Mouse (Mus musculus) intestine, postnatal 0 days (tissue): Measurements from ENCODE around the gene Chd5. TPM values are rescaled to one million over a fixed set of nuclear protein-coding genes. Genes with fewer than 3 reads are reported as not detected.

Source experiments
- ATAC-seq: fragments of 200-750 bp; cut with Nextera tagmentation; 2 replicates; pipeline ENCODE4 v1.8.0; 2017; ENCODE audit warnings: mild to moderate bottlenecking, moderate TSS enrichment, moderate library complexity
- H3K27ac ChIP-seq: fragments of 300-500 bp; sonication (generic); 2 replicates; pipeline ENCODE4 v1.5.1; 2014; ENCODE audit warnings: mild to moderate bottlenecking, low read depth, low read length, moderate library complexity
- H3K27me3 ChIP-seq: fragments of 300-500 bp; sonication (generic); replicated peaks from 2 replicates; pipeline ENCODE4 v1.6.1; 2014; ENCODE audit warnings: low read length, mixed read lengths; ENCODE audit not compliant: control insufficient read depth, insufficient read depth
- H3K36me3 ChIP-seq: fragments of 300-500 bp; sonication (generic); 2 replicates; pipeline ENCODE4 v1.6.1; 2014; ENCODE audit warnings: mild to moderate bottlenecking, moderate library complexity; ENCODE audit not compliant: control insufficient read depth, insufficient read depth
- H3K4me1 ChIP-seq: fragments of 300-500 bp; sonication (generic); replicated peaks from 2 replicates; pipeline ENCODE4 v1.6.1; 2014; ENCODE audit warnings: antibody characterized with exemption, low read length, mixed read lengths; ENCODE audit not compliant: control insufficient read depth, insufficient read depth
- H3K4me2 ChIP-seq: fragments of 300-500 bp; sonication (generic); replicated peaks from 2 replicates; pipeline ENCODE4 v1.6.1; 2014; ENCODE audit warnings: low read depth, mild to moderate bottlenecking, moderate library complexity
- H3K4me3 ChIP-seq: fragments of 300-500 bp; sonication (generic); 2 replicates; pipeline ENCODE4 v1.5.1; 2014; ENCODE audit warnings: low read depth, low read length
- H3K9ac ChIP-seq: fragments of 300-500 bp; sonication (generic); 2 replicates; pipeline ENCODE4 v1.6.1; 2014; ENCODE audit warnings: mild to moderate bottlenecking, low read depth, low read length
- H3K9me3 ChIP-seq: fragments of 300-500 bp; sonication (generic); 2 replicates; pipeline ENCODE4 v1.6.1; 2016; ENCODE audit warnings: mixed run types; ENCODE audit not compliant: control insufficient read depth
- CTCF ChIP-seq: sonication (generic); IDR thresholded peaks from 2 replicates; pipeline ENCODE4 v1.5.1; 2016; ENCODE audit warnings: low read depth, mild to moderate bottlenecking, control low read depth, antibody characterized with exemption, moderate library complexity
- WGBS: fragments of 180-500 bp; shearing (Covaris S2); extraction: QIAGEN DNeasy Blood & Tissue Kit; methylation state at CpG from one replicate; pipeline ENCODE4 v1.1.7; 2014; 5-methylcytosine and 5-hydroxymethylcytosine counted together
- polyA plus RNA-seq: library from polyadenylated mRNA; unstranded; fragments of >200 nt; fragmentation: Nextera tagmentation; extraction: Ambion mirVana; gene quantifications from 2 replicates; pipeline ENCODE4 v1.2.1, GENCODE M21; 2015

The Chd5 gene
- polyA plus RNA-seq, 1 experiment from 2014 or later: 1.5 TPM

DNA sequence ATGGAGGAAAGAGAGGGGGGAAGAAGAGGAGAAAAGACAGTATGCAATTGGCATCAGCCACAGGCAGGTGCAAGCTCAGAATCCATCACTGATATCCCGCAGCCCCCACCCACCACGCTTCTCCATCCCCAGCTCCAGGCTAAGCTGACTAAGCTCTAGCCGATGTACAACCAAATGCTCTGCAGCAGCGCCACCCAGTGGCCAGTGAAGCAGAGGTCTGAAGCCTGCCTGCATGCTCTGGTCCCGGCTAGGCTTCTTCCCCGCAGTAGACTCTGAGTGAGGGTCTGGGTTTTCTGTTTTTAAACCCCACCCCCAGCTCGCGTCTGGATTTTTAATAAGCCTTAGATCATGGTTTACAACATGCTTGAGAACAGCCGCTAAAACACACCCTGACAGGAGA is 96.4 kb downstream of the Chd5 start:
- TF ChIP-seq CTCF: peak; percentile 83
- no peak overlapping the region for H3K4me3 ChIP-seq
- H3K4me1 ChIP-seq: no peaks in the 10 kb centered on the region
- H3K9ac ChIP-seq: no peak overlapping the region
- H3K27me3 ChIP-seq: no peaks in the 10 kb centered on the region
- H3K36me3 ChIP-seq: no peaks in the 10 kb centered on the region
- no peaks in the 10 kb centered on the region for H3K9me3 ChIP-seq
- H3K27ac ChIP-seq: no peak overlapping the region
- peak; percentile 76; the same call in 1 of the 2 replicates for ATAC-seq
- WGBS: 4% methylated on average over 9 of the region's 9 CpGs
- peak overlapping the region; percentile 47 for H3K4me2 ChIP-seq

DNA sequence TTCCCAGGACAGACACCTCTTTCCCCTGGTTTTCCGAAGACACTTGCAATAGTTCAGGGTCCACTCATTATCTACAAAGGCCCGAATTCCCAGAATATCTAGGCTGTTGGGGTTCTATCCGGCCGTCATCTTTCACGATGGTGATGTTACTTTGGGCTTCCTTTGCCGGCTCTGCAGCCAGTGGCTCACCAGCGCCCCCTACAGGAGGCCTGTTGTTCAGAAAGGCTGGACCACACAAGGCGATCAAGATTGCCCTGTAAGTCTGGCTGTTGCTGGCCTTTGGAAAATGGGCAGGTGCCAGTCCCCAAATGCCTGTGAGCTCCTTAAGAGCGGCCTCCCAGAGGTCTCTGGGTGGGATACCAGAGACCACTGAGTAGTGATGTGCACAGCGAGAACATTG is 96.8 kb downstream of the Chd5 start:
- H3K4me2 ChIP-seq: peak overlapping the region; percentile 47
- H3K4me1 ChIP-seq: no peaks in the 10 kb centered on the region
- 12% methylated on average over 10 of the region's 10 CpGs for WGBS
- no peak overlapping the region for H3K27ac ChIP-seq
- H3K36me3 ChIP-seq: no peaks in the 10 kb centered on the region
- H3K9me3 ChIP-seq: no peaks in the 10 kb centered on the region
- peak; percentile 41; the same call in 1 of the 2 replicates for ATAC-seq
- peak; percentile 88 for TF ChIP-seq CTCF
- no peak overlapping the region for H3K4me3 ChIP-seq
- no peaks in the 10 kb centered on the region for H3K27me3 ChIP-seq
- H3K9ac ChIP-seq: no peak overlapping the region

Other genes with a start within 250 kb of the Chd5 start
- gene Tnfrsf25, start 222.7 kb upstream of the Chd5 start, polyA plus RNA-seq: 0.82 and 1.2 TPM in 2 replicates
- gene Espn, start 186.3 kb upstream of the Chd5 start, polyA plus RNA-seq: 260 and 264 TPM in 2 replicates
- 8.6 and 11.2 TPM in 2 replicates for gene Hes2, start 179.8 kb upstream of the Chd5 start, polyA plus RNA-seq
- gene Acot7, start 160.5 kb upstream of the Chd5 start, polyA plus RNA-seq: 24.1 and 28.7 TPM in 2 replicates
- 2.9 and 3.1 TPM in 2 replicates for gene Gpr153, start 64.4 kb upstream of the Chd5 start, polyA plus RNA-seq
- gene Hes3, start 47.0 kb upstream of the Chd5 start, polyA plus RNA-seq: not detected in 2 replicates
- gene Icmt, start 41.4 kb upstream of the Chd5 start, polyA plus RNA-seq: 12.6 and 12.9 TPM in 2 replicates
- gene Rnf207, start 19.7 kb upstream of the Chd5 start, polyA plus RNA-seq: 0.69 and 0.70 TPM in 2 replicates
- gene Rpl22, start 12.9 kb upstream of the Chd5 start, polyA plus RNA-seq: 281 and 296 TPM in 2 replicates
- gene Nphp4, start 138.1 kb downstream of the Chd5 start, polyA plus RNA-seq: 0.47 and 0.48 TPM in 2 replicates
- 1.1 and 2.0 TPM in 2 replicates for gene Kcnab2, start 139.2 kb downstream of the Chd5 start, polyA plus RNA-seq